Mouse (Mus musculus) MN1 (cell line): ENCODE results near the gene 2010300C02Rik.

Experiments used
- DNase-seq: peaks from one replicate; pipeline ENCODE4 v3.0.0-alpha.2; 2016; ENCODE audit warnings: low spot score

The 2010300C02Rik gene

GRCm38 (mm10) chr1:37572528-37573272 is 147.2 kb downstream of the 2010300C02Rik start:
- DNase-seq = no peak

GRCm38 (mm10) chr1:37568379-37568778 is 151.5 kb downstream of the 2010300C02Rik start:
- no peak for DNase-seq

GRCm38 (mm10) chr1:37566754-37567153 is 153.1 kb downstream of the 2010300C02Rik start:
- no peak for DNase-seq

GRCm38 (mm10) chr1:37566344-37566743 is 153.5 kb downstream of the 2010300C02Rik start:
- DNase-seq = no peak

GRCm38 (mm10) chr1:37565396-37565795 is 154.5 kb downstream of the 2010300C02Rik start:
- DNase-seq = no peak

GRCm38 (mm10) chr1:37561955-37562354 is 157.9 kb downstream of the 2010300C02Rik start:
- no peak for DNase-seq
